Mouse (Mus musculus) cerebellum, adult 2 months (tissue): ENCODE results near the gene Esd. TPM values are rescaled to one million over a fixed set of nuclear protein-coding genes. Genes with fewer than 3 reads are reported as not detected.

Experiments
- DNase-seq, 2 experiments: peaks; one replicate each; pipeline ENCODE4 v3.0.0; 2021
- H3K27ac ChIP-seq: fragments of 200-500 bp; 2 replicates; pipeline ENCODE4 v1.5.1; 2012; ENCODE audit warnings: low read length, control low read depth, inconsistent platforms; ENCODE audit not compliant: insufficient read depth
- H3K27me3 ChIP-seq: fragments of 200-500 bp; 2 replicates; pipeline ENCODE4 v1.6.1; 2012; ENCODE audit warnings: inconsistent platforms, mild to moderate bottlenecking, low read length, moderate library complexity; ENCODE audit not compliant: control insufficient read depth, insufficient read depth
- H3K4me1 ChIP-seq: fragments of 200-500 bp; 2 replicates; pipeline ENCODE4 v1.6.1; 2011; ENCODE audit warnings: low read length; ENCODE audit not compliant: control insufficient read depth, insufficient read depth
- H3K4me3 ChIP-seq: fragments of 200-500 bp; replicated peaks from 2 replicates; pipeline ENCODE3; 2011; ENCODE audit warnings: mild to moderate bottlenecking, low read depth, low read length, control low read depth; ENCODE audit not compliant: insufficient read depth
- CTCF ChIP-seq: fragments of 200-500 bp; IDR thresholded peaks from 2 replicates; pipeline ENCODE4 v1.5.1; 2011; ENCODE audit warnings: low read depth, mild to moderate bottlenecking, control low read depth, low read length, moderate library complexity, borderline replicate concordance; ENCODE audit not compliant: insufficient read depth
- POLR2A ChIP-seq: fragments of 200-500 bp; IDR thresholded peaks from 2 replicates; pipeline ENCODE4 v1.6.1; 2011; ENCODE audit warnings: low read length, control low read depth, borderline replicate concordance; ENCODE audit not compliant: insufficient read depth
- WGBS: fragments of 180-500 bp; shearing (Covaris S2); methylation state at CpG from one replicate; pipeline ENCODE4 v1.1.7; 2018; 5-methylcytosine and 5-hydroxymethylcytosine counted together
- polyA plus RNA-seq: library from polyadenylated mRNA; depleted of rRNA; stranded (reverse); fragments of >200 nt; gene quantifications from 2 replicates; pipeline ENCODE4 v1.2.3, GENCODE M21; 2012

Gene Esd
- polyA plus RNA-seq, 1 experiment: 96.2 TPM

DNA sequence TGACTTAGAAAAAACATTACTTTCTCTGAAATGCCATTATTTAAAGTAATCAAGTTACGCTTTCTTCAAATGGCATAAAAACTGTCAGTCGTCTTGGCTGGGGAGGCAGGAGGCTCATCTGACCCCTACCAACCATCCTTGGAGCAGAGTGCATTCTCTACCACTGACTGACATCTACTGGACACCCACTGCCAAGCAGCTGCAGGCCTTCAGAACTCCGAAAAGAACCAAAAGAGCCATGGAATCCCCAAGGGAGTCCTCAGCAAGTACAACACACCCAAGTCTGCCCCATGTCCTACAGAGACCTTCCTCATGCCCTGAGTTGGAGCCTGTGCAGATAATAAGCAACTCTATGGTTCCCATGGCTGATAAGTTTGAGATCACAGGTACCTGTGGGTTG, 8.6 kb upstream of the Esd start:
- Histone ChIP-seq H3K4me1 (no peaks in the 10 kb centered on the region), H3K27ac (no peak overlapping the region), H3K27me3 (no peaks in the 10 kb centered on the region), H3K4me3 (no peak overlapping the region)
- 65% methylated on average over 3 of the region's 3 CpGs for WGBS
- no peak for DNase-seq
- TF ChIP-seq CTCF (no peak), POLR2A (no peak)

DNA sequence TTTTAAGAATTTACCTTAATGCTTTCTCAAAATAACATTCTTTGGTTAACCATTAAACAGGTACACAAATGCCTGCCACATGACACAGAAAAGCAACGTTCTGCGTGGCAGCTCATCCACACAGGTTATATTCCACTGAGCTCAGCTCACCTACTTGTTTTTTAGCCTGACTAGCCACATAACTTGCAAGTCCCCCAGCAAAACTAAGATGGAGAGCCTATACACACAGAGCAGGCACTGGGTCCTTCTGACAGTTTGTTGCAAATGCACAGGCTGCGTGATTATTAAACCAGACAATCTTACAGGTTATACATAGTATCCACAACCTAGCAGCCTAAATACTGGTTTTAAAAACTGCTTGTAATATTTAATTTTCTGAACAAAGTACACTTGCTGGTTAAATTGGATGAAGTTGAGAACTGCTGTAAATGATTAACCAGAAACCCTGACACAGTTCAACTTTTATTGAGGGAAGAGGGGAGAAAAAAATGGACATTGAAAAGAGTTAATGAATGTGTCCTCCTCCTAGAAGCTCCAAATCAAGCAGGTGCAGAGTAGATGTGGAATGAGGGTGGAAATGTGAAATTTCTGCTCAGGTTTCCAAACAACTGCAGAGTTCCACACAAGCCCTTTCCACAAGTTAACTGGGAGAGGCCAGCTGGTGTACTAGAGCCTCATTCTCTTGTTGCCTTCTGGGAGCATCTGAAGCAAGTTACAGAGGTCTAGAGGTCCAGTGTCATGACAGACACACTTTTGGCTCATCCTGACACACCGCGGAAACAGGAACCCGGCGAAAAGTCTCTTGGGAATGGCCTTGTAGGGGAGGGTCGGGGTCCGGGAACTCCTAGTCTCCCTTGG, 647 bp upstream of the Esd start:
- H3K27ac ChIP-seq: no peak overlapping the region
- WGBS: 30% methylated on average over 9 of the region's 9 CpGs
- no peaks in the 10 kb centered on the region for H3K27me3 ChIP-seq
- DNase-seq: no peak
- H3K4me3 ChIP-seq: peak overlapping the region; percentile 76
- H3K4me1 ChIP-seq: no peaks in the 10 kb centered on the region
- no peak for TF ChIP-seq POLR2A
- no peak for TF ChIP-seq CTCF

DNA sequence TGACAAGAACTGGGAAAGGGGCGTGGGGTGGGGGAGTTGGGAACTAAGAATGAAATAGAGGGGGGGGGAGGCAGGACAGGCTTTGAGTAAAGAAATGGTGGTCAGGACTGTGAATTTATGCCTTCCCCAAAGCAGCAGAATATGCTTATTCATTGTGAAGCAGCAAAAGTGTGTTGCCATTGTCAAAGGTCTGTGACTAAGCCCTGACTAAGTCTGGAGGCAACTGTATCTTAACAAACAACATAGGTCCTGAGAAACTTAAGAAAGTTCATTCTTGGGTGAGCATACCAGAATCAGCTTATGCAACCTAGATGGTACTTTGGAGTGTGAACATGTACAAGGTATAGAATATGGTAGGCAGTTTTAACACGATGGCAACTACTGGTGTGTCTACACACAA, 1.3 kb downstream of the Esd start:
- no peaks in the 10 kb centered on the region for H3K4me1 ChIP-seq
- no peak for TF ChIP-seq POLR2A
- no peak for TF ChIP-seq CTCF
- H3K27ac ChIP-seq: no peak overlapping the region
- 66% methylated on average over 2 of the region's 2 CpGs for WGBS
- no peak overlapping the region for H3K4me3 ChIP-seq
- no peak for DNase-seq
- no peaks in the 10 kb centered on the region for H3K27me3 ChIP-seq

DNA sequence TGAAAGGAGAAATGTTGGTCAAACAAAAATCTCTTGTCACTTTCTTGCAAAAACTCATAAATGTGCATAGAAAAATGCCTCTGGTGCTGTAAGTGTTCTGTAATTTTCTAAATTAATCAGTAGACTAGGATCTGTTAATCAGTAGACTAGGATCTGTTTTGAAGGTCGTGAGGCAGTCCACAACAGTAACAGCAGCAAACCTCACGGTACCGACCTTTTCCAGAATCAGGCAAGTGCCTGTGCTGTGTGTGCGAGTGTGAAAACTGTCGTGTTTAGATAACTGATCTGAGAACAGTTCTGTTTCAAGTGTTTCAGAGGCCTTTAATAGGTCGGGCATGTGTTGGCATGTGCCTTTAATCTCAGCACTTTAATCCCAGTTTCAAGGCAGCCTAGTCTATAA, 3.4 kb downstream of the Esd start:
- no peak for DNase-seq
- no peaks in the 10 kb centered on the region for H3K27me3 ChIP-seq
- WGBS: 86% methylated on average over 6 of the region's 6 CpGs
- H3K27ac ChIP-seq: no peak overlapping the region
- H3K4me1 ChIP-seq: no peaks in the 10 kb centered on the region
- TF ChIP-seq POLR2A (no peak), CTCF (no peak)
- no peak overlapping the region for H3K4me3 ChIP-seq

DNA sequence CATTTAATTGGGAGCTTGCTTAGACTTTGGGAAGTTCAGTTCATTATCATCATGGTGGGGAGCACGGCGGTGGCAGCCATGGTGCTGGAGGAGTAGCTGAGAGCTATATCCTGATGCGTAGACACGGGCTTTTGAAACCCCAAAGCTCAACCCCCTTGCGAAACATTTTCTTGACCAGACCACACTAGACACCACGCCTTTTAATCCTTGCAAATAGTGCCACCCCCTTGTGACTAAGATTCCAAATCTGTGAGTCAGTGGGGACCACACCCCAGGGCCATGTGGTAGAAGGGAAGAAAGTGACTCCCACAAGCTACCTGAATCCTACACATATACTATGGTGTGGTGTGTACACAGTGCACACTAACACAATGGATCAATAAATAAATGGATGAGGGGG, 4.8 kb downstream of the Esd start:
- H3K4me3 ChIP-seq: no peak overlapping the region
- no peak for DNase-seq
- H3K27me3 ChIP-seq: no peaks in the 10 kb centered on the region
- WGBS: 99% methylated on average over 6 of the region's 6 CpGs
- TF ChIP-seq CTCF: no peak
- no peak for TF ChIP-seq POLR2A
- no peak overlapping the region for H3K27ac ChIP-seq
- H3K4me1 ChIP-seq: no peaks in the 10 kb centered on the region

DNA sequence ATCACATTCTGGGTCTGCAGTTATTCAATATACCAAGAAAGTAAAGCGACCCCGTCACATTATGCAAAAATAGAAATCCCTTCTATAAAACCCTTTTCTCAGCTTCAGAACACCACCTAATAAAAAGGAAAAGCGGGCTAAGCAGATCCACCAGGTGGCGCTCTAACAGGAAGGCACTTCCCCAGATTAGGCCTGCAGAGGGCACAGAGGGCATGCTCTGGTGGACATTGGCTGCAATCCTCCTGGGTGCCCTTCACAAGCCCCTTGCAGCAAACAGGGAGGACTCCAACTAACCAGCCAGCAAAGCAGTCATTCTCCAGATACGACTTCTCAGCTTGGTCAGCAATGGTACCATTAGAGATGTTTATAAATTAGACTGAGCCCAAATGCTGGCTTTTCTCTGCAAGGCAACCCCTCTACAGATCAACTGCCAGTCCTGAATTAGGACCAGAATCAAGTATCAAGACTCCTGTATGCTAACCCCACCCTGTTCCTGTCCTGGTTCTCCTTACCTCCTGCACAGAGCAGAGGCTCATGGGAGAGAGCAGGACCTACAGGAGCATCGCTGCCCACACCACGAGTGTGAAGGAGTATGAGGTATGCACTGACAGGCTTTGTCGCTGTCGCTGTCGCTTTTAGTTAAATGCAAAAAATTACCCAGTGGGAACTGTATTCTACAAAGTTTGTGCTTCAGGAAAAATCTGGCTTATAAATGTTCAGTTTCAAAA, 32.3 kb downstream of the Esd start:
- WGBS: 59% methylated on average over 10 of the region's 10 CpGs
- no peak overlapping the region for H3K4me3 ChIP-seq
- no peaks in the 10 kb centered on the region for H3K27me3 ChIP-seq
- H3K4me1 ChIP-seq: no peaks in the 10 kb centered on the region
- TF ChIP-seq CTCF: peak; percentile 85
- TF ChIP-seq POLR2A: no peak
- no peak overlapping the region for H3K27ac ChIP-seq
- DNase-seq: peak; percentile 61 to 76

DNA sequence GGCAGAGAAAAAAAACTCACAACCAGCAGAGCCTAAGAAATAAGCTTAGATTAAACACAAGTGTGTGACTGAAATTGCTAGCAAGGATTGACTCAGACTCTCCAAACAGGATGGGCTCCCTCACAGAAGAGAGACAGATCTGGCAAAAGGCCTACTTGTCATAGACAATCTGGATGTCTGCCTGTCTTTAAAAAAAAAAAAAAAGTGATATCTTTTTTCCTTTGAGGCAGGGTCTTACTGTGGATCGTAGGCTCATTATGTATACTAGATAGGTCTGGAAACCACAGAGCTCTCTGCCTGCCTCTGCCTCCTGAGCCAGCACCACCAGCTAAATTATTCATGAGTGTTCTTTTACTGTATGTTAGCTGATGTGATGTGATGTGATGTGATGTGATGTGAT, 35.8 kb downstream of the Esd start:
- no peak overlapping the region for H3K27ac ChIP-seq
- no peak for DNase-seq
- no peaks in the 10 kb centered on the region for H3K27me3 ChIP-seq
- no peaks in the 10 kb centered on the region for H3K4me1 ChIP-seq
- no peak overlapping the region for H3K4me3 ChIP-seq
- TF ChIP-seq CTCF (no peak), POLR2A (no peak)
- 61% methylated on average over 1 of the region's 1 CpGs for WGBS

DNA sequence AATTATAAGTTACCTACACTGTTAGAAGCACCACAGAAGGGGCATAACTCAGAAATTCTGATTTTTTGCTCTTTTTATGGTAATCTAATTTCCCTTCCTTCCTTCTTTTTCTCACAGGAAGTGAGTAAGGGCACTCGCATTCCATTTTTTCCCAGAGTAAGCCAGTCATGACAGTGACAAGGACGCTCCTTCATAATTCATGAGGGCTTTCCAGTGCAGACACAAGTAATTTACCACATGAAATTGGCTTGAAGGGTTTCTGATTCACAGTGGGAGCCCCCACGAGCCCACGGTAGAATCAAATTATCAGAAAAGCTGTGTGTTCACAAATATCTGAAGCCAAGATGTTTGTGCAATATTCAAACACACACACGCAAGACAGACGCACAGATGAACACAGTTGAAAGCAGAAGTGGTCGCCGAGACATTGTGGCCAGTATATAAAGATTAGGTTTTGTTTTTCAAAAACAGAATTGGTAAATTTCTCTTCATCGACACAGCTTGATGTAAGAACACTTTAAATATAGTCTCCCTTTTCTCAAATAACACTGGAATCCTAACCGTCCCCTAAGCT, 42.0 kb downstream of the Esd start:
- H3K4me3 ChIP-seq: no peak overlapping the region
- no peak for DNase-seq
- no peak overlapping the region for H3K27ac ChIP-seq
- WGBS: 76% methylated on average over 10 of the region's 10 CpGs
- TF ChIP-seq CTCF: no peak
- no peak for TF ChIP-seq POLR2A
- H3K4me1 ChIP-seq: no peaks in the 10 kb centered on the region
- no peaks in the 10 kb centered on the region for H3K27me3 ChIP-seq
